Mouse (Mus musculus): ENCODE results near the gene Coro6. TPM values are rescaled to one million over a fixed set of nuclear protein-coding genes. Genes with fewer than 3 reads are reported as not detected.
A peak's percentile ranks its signal among the peaks of the same experiment; 100 is the strongest.

Gene Coro6
- polyA plus RNA-seq, 1 experiment from 2014 or later: 0.40 TPM

GRCm38 (mm10) chr11:77441020-77441419 lies 21.2 kb upstream of the Coro6 start:
- no peak overlapping the region for H3K9ac ChIP-seq (ENCODE audit: low read depth, low read length)
- 77% methylated on average over 8 of the region's 8 CpGs for WGBS
- H3K4me3 ChIP-seq (ENCODE audit: low read depth, low read length): no peak overlapping the region
- no peaks in the 10 kb centered on the region; the same call in 1 of the 2 replicates for H3K36me3 ChIP-seq (ENCODE audit: control insufficient read depth, insufficient read depth, low read length)
- no peaks in the 10 kb centered on the region for H3K27me3 ChIP-seq (replicated peaks; ENCODE audit: control insufficient read depth, insufficient read depth, low read length)
- H3K27ac ChIP-seq (ENCODE audit: low read depth, low read length): no peak overlapping the region
- H3K4me1 ChIP-seq (replicated peaks; ENCODE audit: control insufficient read depth, insufficient read depth, low read length): no peaks in the 10 kb centered on the region
- DNase-seq (ENCODE audit: low spot score) (no peak), ATAC-seq (replicated peaks; ENCODE audit: low FRiP score) (no peak)
- no peak overlapping the region for H3K4me2 ChIP-seq
- H3K9me3 ChIP-seq (ENCODE audit: control insufficient read depth, low read length): no peaks in the 10 kb centered on the region

GRCm38 (mm10) chr11:77442186-77443170 lies 19.7 kb upstream of the Coro6 start:
- Histone ChIP-seq H3K27me3 (replicated peaks; ENCODE audit: control insufficient read depth, insufficient read depth, low read length) (no peaks in the 10 kb centered on the region), H3K27ac (ENCODE audit: low read depth, low read length) (no peak overlapping the region), H3K9me3 (ENCODE audit: control insufficient read depth, low read length) (no peaks in the 10 kb centered on the region), H3K36me3 (ENCODE audit: control insufficient read depth, insufficient read depth, low read length) (no peaks in the 10 kb centered on the region; the same call in 1 of the 2 replicates), H3K9ac (ENCODE audit: low read depth, low read length) (no peak overlapping the region), H3K4me1 (replicated peaks; ENCODE audit: control insufficient read depth, insufficient read depth, low read length) (0 out of 2 replicates have a peak, but pooled peaks cover 2% of the 10 kb centered on the region), H3K4me2 (no peak overlapping the region), H3K4me3 (ENCODE audit: low read depth, low read length) (no peak overlapping the region)
- ATAC-seq (replicated peaks; ENCODE audit: low FRiP score): no peak
- DNase-seq (ENCODE audit: low spot score): no peak
- 66% methylated on average over 7 of the region's 7 CpGs for WGBS

GRCm38 (mm10) chr11:77444939-77445338 lies 17.3 kb upstream of the Coro6 start:
- 0 out of 2 replicates have a peak, but pooled peaks cover 2% of the 10 kb centered on the region for H3K4me1 ChIP-seq (replicated peaks; ENCODE audit: control insufficient read depth, insufficient read depth, low read length)
- no peak overlapping the region for H3K9ac ChIP-seq (ENCODE audit: low read depth, low read length)
- no peaks in the 10 kb centered on the region for H3K9me3 ChIP-seq (ENCODE audit: control insufficient read depth, low read length)
- ATAC-seq (replicated peaks; ENCODE audit: low FRiP score) (no peak), DNase-seq (ENCODE audit: low spot score) (no peak)
- H3K36me3 ChIP-seq (ENCODE audit: control insufficient read depth, insufficient read depth, low read length): no peaks in the 10 kb centered on the region; the same call in 1 of the 2 replicates
- H3K27ac ChIP-seq (ENCODE audit: low read depth, low read length): no peak overlapping the region
- 64% methylated on average over 2 of the region's 2 CpGs for WGBS
- H3K4me2 ChIP-seq: no peak overlapping the region
- no peaks in the 10 kb centered on the region for H3K27me3 ChIP-seq (replicated peaks; ENCODE audit: control insufficient read depth, insufficient read depth, low read length)
- H3K4me3 ChIP-seq (ENCODE audit: low read depth, low read length): no peak overlapping the region

DNA sequence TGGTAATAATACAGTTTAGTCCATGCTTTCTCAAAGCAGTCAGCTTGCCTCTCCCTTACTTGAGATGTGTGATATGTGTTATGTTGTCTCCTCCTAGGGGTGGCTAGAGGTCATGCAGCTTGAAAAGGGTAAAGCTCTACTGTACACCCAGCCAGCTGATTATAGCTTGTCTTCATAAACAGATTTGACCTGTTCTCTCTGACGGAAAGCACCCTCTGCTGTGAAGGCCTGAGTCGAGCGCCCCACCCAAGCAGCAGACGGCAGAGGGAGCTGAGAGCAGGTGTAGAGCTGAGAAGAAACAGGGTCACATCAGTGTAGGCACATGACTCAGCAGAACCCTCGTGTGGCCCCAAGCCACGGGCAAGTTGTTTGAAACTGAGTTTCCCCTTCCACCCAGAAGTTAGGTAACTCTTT lies 15.6 kb upstream of the Coro6 start:
- peak; percentile 73 for ATAC-seq (replicated peaks; ENCODE audit: low FRiP score)
- H3K9me3 ChIP-seq (ENCODE audit: control insufficient read depth, low read length): no peaks in the 10 kb centered on the region

GRCm38 (mm10) chr11:77449224-77449623 lies 13.0 kb upstream of the Coro6 start:
- DNase-seq (ENCODE audit: low spot score) (no peak), ATAC-seq (replicated peaks; ENCODE audit: low FRiP score) (no peak)
- no peaks in the 10 kb centered on the region for H3K27me3 ChIP-seq (replicated peaks; ENCODE audit: control insufficient read depth, insufficient read depth, low read length)

More for the DNA sequence above, 15.6 kb upstream of the Coro6 start:
- Histone ChIP-seq H3K4me2 (no peak overlapping the region), H3K27ac (ENCODE audit: low read depth, low read length) (0 out of 2 replicates have a peak overlapping the region, but pooled peaks have one; percentile 9), H3K36me3 (ENCODE audit: control insufficient read depth, insufficient read depth, low read length) (peaks cover 5% of the 10 kb centered on the region; the same call in 1 of the 2 replicates), H3K4me1 (replicated peaks; ENCODE audit: control insufficient read depth, insufficient read depth, low read length) (0 out of 2 replicates have a peak, but pooled peaks cover 2% of the 10 kb centered on the region), H3K9ac (ENCODE audit: low read depth, low read length) (no peak overlapping the region), H3K27me3 (replicated peaks; ENCODE audit: control insufficient read depth, insufficient read depth, low read length) (no peaks in the 10 kb centered on the region), H3K4me3 (ENCODE audit: low read depth, low read length) (no peak overlapping the region)
- DNase-seq (ENCODE audit: low spot score): no peak
- 29% methylated on average over 6 of the region's 6 CpGs for WGBS

GRCm38 (mm10) chr11:77451670-77452069 lies 10.5 kb upstream of the Coro6 start:
- H3K9me3 ChIP-seq (ENCODE audit: control insufficient read depth, low read length): no peaks in the 10 kb centered on the region
- H3K4me3 ChIP-seq (ENCODE audit: low read depth, low read length): no peak overlapping the region
- H3K27me3 ChIP-seq (replicated peaks; ENCODE audit: control insufficient read depth, insufficient read depth, low read length): no peaks in the 10 kb centered on the region
- 91% methylated on average over 2 of the region's 2 CpGs for WGBS
- ATAC-seq (replicated peaks; ENCODE audit: low FRiP score) (no peak), DNase-seq (ENCODE audit: low spot score) (no peak)
- 0 out of 2 replicates have a peak, but pooled peaks cover 2% of the 10 kb centered on the region for H3K4me1 ChIP-seq (replicated peaks; ENCODE audit: control insufficient read depth, insufficient read depth, low read length)
- H3K4me2 ChIP-seq: no peak overlapping the region
- peaks cover 9% of the 10 kb centered on the region; the same call in 1 of the 2 replicates for H3K36me3 ChIP-seq (ENCODE audit: control insufficient read depth, insufficient read depth, low read length)
- H3K9ac ChIP-seq (ENCODE audit: low read depth, low read length): no peak overlapping the region
- H3K27ac ChIP-seq (ENCODE audit: low read depth, low read length): no peak overlapping the region

More at GRCm38 (mm10) chr11:77449224-77449623, 13.0 kb upstream of the Coro6 start:
- Histone ChIP-seq H3K4me2 (no peak overlapping the region), H3K4me1 (replicated peaks; ENCODE audit: control insufficient read depth, insufficient read depth, low read length) (0 out of 2 replicates have a peak, but pooled peaks cover 2% of the 10 kb centered on the region), H3K9ac (ENCODE audit: low read depth, low read length) (no peak overlapping the region), H3K9me3 (ENCODE audit: control insufficient read depth, low read length) (no peaks in the 10 kb centered on the region), H3K27ac (ENCODE audit: low read depth, low read length) (no peak overlapping the region), H3K4me3 (ENCODE audit: low read depth, low read length) (no peak overlapping the region), H3K36me3 (ENCODE audit: control insufficient read depth, insufficient read depth, low read length) (peaks cover 5% of the 10 kb centered on the region; the same call in 1 of the 2 replicates)
- WGBS: 86% methylated on average over 7 of the region's 7 CpGs

- no peak for DNase-seq (ENCODE audit: low spot score)
- H3K36me3 ChIP-seq (ENCODE audit: control insufficient read depth, insufficient read depth, low read length): peaks cover 9% of the 10 kb centered on the region; the same call in 1 of the 2 replicates
- 92% methylated on average over 2 of the region's 2 CpGs for WGBS
Observed at GRCm38 (mm10) chr11:77453388-77453787, 8.8 kb upstream of the Coro6 start.

GRCm38 (mm10) chr11:77455770-77456510 lies 6.3 kb upstream of the Coro6 start:
- 86% methylated on average over 9 of the region's 9 CpGs for WGBS
- no peak overlapping the region for H3K4me3 ChIP-seq (ENCODE audit: low read depth, low read length)
- ATAC-seq (replicated peaks; ENCODE audit: low FRiP score) (no peak), DNase-seq (ENCODE audit: low spot score) (no peak)
- no peak overlapping the region for H3K9ac ChIP-seq (ENCODE audit: low read depth, low read length)
- peaks cover 4% of the 10 kb centered on the region; the same call in 1 of the 2 replicates for H3K36me3 ChIP-seq (ENCODE audit: control insufficient read depth, insufficient read depth, low read length)
- no peak overlapping the region for H3K27ac ChIP-seq (ENCODE audit: low read depth, low read length)
- no peaks in the 10 kb centered on the region for H3K4me1 ChIP-seq (replicated peaks; ENCODE audit: control insufficient read depth, insufficient read depth, low read length)
- H3K27me3 ChIP-seq (replicated peaks; ENCODE audit: control insufficient read depth, insufficient read depth, low read length): peaks cover 2% of the 10 kb centered on the region; the same call in 1 of the 2 replicates
- no peaks in the 10 kb centered on the region for H3K9me3 ChIP-seq (ENCODE audit: control insufficient read depth, low read length)
- no peak overlapping the region for H3K4me2 ChIP-seq

More at GRCm38 (mm10) chr11:77453388-77453787, 8.8 kb upstream of the Coro6 start:
- Histone ChIP-seq H3K9me3 (ENCODE audit: control insufficient read depth, low read length) (no peaks in the 10 kb centered on the region), H3K4me3 (ENCODE audit: low read depth, low read length) (no peak overlapping the region), H3K27ac (ENCODE audit: low read depth, low read length) (no peak overlapping the region), H3K4me1 (replicated peaks; ENCODE audit: control insufficient read depth, insufficient read depth, low read length) (no peaks in the 10 kb centered on the region), H3K4me2 (no peak overlapping the region), H3K27me3 (replicated peaks; ENCODE audit: control insufficient read depth, insufficient read depth, low read length) (no peaks in the 10 kb centered on the region), H3K9ac (ENCODE audit: low read depth, low read length) (no peak overlapping the region)
- no peak for ATAC-seq (replicated peaks; ENCODE audit: low FRiP score)

Measured in liver, embryonic 11.5 days (tissue).